Mouse (Mus musculus) adrenal gland, adult 18-20 months (tissue): ENCODE results near the gene Lsm7. TPM values are rescaled to one million over a fixed set of nuclear protein-coding genes. Genes with fewer than 3 reads are reported as not detected.

Experiments
- DNase-seq, 2 experiments: peaks; one replicate each; pipeline ENCODE4 v3.0.0; 2021 to 2022; ENCODE audit warnings: low spot score in 2 of 2
- long read RNA-seq, 2 experiments: library from polyadenylated mRNA; stranded (forward); transcript quantifications; one replicate each; pipeline ENCODE4 v2.0.0; 2021
- total RNA-seq, 2 experiments: library from RNA; stranded (reverse); gene quantifications; 1 replicate in 1 of 2; 2 replicates in 1 of 2; pipeline ENCODE4 v1.2.3; 2021

Lsm7 gene
- 10 to 100 TPM; 22.9 to 34.3 TPM for total RNA-seq
- long read RNA-seq, experiment 1, partial matches to known transcripts: 2 of 9 reads
- long read RNA-seq, experiment 1, other reads (novel, unspliced or antisense): 1 of 9 reads
- long read RNA-seq, experiment 2, transcript Lsm7-201 (4 exons, 468 nt): major isoform, 24 of 42 reads
- long read RNA-seq, experiment 2, partial matches to known transcripts: 0 of 42 reads
- long read RNA-seq, experiment 2, other reads (novel, unspliced or antisense): 14 of 42 reads

- DNase-seq: peak; percentile 99
These were observed at the start of gene Lsm7, which contains the start of gene Sppl2b for GRCm38 (mm10) chr10:80854913-80855748. TSS of gene Lsm7 (minus strand) at chr10:80855209. TSS of gene Sppl2b (plus strand) at chr10:80855275.

- no peak for DNase-seq
These were observed 49.7 kb upstream of the Lsm7 start for GRCm38 (mm10) chr10:80904709-80905108.

- no peak for DNase-seq
These were observed 49.1 kb upstream of the Lsm7 start for GRCm38 (mm10) chr10:80904004-80904693.

- no peak for DNase-seq
These were observed 48.3 kb upstream of the Lsm7 start for GRCm38 (mm10) chr10:80903282-80903681.

DNA sequence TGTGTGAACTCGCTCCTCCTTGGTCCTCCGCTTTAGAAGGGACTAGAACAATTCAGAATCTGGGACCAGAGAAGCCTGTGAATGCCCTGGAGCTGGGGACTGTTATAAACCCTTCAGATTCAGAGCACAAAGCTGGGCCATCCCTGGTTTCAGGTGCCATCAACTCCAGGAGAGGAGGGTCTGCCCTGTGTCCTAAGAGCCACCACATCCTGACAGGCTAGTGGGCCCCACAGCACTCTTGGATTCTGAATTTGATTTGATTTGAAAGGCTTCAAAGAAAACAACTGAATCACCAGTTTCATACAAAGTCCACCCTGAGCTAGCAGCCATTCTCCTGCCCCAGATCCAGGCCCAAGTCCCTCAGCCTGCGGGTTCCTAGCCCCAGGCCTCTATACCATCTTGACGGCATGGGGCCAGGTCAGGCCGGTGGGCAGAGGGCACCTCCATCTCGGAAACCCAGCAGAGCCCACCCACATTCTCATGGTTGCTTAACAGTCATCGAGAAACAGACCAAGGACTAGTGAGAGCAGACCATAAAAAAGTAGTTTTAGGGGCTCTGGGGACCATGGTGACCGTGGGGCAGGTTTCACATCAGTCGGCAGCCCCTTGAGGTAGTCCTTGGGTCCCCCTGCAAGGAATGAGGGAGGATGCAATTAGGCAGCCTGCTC lies 47.4 kb upstream of the Lsm7 start:
- DNase-seq: no peak

- no peak for DNase-seq
These were observed 46.6 kb upstream of the Lsm7 start for GRCm38 (mm10) chr10:80901409-80902272.

GRCm38 (mm10) chr10:80900318-80901247 lies 45.6 kb upstream of the Lsm7 start, which contains the start of gene Timm13:
TSS of gene Timm13 (minus strand) at chr10:80900969.
- DNase-seq: peak; percentile 88 to 89

- DNase-seq: no peak
These were observed 44.7 kb upstream of the Lsm7 start for GRCm38 (mm10) chr10:80899591-80900317.

DNA sequence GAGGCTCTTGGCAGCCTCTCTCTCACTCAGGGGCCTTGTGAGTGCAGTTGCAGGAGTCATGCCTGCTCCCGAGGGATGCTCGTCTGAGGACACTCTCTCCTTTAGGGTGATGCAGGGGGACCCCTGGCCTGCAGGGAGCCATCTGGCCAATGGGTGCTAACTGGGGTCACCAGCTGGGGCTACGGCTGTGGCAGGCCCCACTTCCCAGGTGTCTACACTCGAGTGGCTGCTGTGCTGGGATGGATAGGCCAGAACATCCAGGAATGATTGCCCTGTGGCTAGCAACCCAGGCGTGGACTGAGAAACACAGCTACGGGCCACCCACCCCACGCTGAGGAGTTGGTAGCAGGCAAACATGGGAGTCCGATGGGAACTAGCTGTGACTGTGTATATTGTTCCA lies 44.1 kb upstream of the Lsm7 start:
- no peak for DNase-seq

GRCm38 (mm10) chr10:80897861-80898510 lies 43.0 kb upstream of the Lsm7 start:
- DNase-seq: no peak

- DNase-seq: no peak
These were observed 41.8 kb upstream of the Lsm7 start for GRCm38 (mm10) chr10:80896581-80897485.

DNA sequence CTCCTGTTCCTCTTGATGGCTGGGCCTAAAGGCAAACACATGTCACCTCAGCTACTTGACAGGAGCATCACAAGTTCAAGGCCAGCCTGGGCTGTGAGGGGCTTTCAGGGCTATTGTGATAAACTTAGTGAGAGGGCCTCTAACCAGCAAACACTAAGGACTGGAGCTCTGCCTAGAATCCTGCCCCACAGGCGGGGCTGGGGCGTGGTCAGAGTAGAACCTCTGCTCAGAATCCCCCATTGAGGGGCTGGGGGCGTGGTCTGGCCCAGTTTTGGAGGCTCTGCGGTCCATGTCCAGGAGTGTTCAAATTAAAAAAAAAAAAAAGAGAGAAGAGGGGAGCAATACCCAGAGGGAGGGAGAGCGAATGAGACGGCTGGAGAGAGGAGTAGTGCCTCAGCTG lies 40.7 kb upstream of the Lsm7 start:
- no peak for DNase-seq

DNA sequence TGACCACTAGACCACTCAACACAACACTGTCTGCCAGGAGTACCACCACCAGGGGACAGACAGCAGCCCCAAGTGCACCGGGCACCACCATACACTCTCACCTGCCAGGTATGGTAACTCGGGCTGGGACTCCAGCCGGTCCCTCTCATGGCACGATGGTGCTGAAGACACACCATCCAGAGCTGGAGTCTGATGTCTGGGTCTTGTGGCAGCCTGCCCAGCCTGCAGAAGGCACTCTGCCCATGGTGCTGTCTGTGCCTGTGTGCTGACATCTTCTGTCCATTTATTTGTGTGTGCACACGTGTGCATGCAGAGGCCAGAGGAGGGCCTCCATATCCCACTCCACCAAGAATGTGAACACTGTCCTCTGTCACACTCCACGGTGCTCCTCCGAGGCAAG lies 40.1 kb upstream of the Lsm7 start:
- no peak for DNase-seq

GRCm38 (mm10) chr10:80887181-80887580 lies 32.2 kb upstream of the Lsm7 start:
- DNase-seq: peak; percentile 68 to 74

DNA sequence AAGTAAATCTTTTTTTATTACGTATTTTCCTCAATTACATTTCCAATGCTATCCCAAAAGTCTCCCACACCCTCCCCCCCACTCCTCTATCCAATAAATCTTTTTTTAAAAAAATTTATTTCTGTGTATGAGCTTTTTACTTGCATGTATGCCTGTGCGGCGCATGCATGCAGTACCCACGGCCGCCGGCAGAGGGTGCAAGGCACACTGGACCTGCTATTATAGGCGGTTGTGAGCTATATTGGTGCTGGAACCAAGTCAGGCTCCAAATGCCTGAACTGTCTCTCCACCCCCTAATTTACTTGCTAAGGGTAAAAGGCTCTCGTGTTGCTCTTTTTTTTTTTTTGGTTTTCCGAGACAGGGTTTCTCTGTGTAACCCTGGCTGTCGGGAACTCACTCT lies 26.3 kb upstream of the Lsm7 start:
- peak; percentile 76 to 82 for DNase-seq

DNA sequence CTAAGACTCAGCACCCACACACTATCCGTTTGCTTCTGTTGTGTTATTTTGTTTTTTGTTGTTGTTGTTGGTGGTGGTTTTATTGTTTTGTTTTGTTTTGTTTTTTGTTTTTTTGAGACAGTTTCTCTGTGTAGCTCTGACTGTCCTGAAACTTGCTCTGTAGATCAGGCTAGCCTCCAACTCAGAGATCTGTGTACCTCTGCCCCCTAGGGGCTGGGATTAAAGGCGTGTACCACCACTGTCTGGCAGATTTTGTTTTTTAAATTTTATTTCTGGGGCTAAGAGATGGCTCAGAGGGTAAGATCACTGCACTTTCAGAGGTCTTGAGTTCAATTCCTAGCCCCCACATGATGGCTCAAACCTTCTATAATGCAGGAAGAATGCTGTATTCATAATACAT lies 25.9 kb upstream of the Lsm7 start:
- no peak for DNase-seq

- peak; percentile 75 to 79 for DNase-seq
These were observed 25.2 kb upstream of the Lsm7 start for GRCm38 (mm10) chr10:80880131-80880641.
